Mouse (Mus musculus) limb, embryonic 15.5 days (tissue): ENCODE results near the gene Cars. TPM values are rescaled to one million over a fixed set of nuclear protein-coding genes. Genes with fewer than 3 reads are reported as not detected.

Source experiments
- microRNA-seq: library from miRNA; unstranded; fragments of <30 nt; microRNA quantifications from one replicate; pipeline ENCODE4, GENCODE M21; 2016
- polyA plus RNA-seq: library from polyadenylated mRNA; unstranded; fragments of >200 nt; fragmentation: Nextera tagmentation; extraction: Ambion mirVana; gene quantifications from 2 replicates; pipeline ENCODE4 v1.2.1, GENCODE M21; 2015

Cars gene
- polyA plus RNA-seq, 1 experiment from 2014 or later = 61.9 TPM

Small RNAs within 50 kb of the gene (microRNA-seq; reads per million reads assigned to microRNA genes)
- 0.61 reads per million for gene Mir7064

Other genes with a start within 250 kb of the Cars start
- gene Cdkn1c, start 139.0 kb downstream of the Cars start, polyA plus RNA-seq = 1,248 and 1,513 TPM in 2 replicates
- 2.7 and 3.3 TPM in 2 replicates for gene Slc22a18, start 126.4 kb downstream of the Cars start, polyA plus RNA-seq
- gene Phlda2, start 96.9 kb downstream of the Cars start, polyA plus RNA-seq = 7.1 and 10.5 TPM in 2 replicates
- gene Nap1l4, start 51.0 kb downstream of the Cars start, polyA plus RNA-seq = 211 and 215 TPM in 2 replicates
- gene Tnfrsf26, start 28.6 kb upstream of the Cars start, polyA plus RNA-seq = 1.1 TPM in 2 replicates
- gene Tnfrsf22, start 49.6 kb upstream of the Cars start, polyA plus RNA-seq = 8.8 and 9.2 TPM in 2 replicates
- gene Tnfrsf23, start 85.8 kb upstream of the Cars start, polyA plus RNA-seq = 5.0 and 7.3 TPM in 2 replicates
- 63.2 and 66.8 TPM in 2 replicates for gene Osbpl5, start 156.9 kb upstream of the Cars start, polyA plus RNA-seq
- not detected in 2 replicates for gene Mrgprg, start 166.9 kb upstream of the Cars start, polyA plus RNA-seq
- 1.6 and 2.1 TPM in 2 replicates for gene Mrgpre, start 184.4 kb upstream of the Cars start, polyA plus RNA-seq
- gene Nadsyn1, start 222.8 kb upstream of the Cars start, polyA plus RNA-seq = 6.6 and 6.7 TPM in 2 replicates
- gene Dhcr7, start 223.1 kb upstream of the Cars start, polyA plus RNA-seq = 45.2 and 46.8 TPM in 2 replicates